Mouse (Mus musculus) limb, embryonic 14.5 days (tissue): ENCODE results near the gene Adamtsl4. TPM values are rescaled to one million over a fixed set of nuclear protein-coding genes. Genes with fewer than 3 reads are reported as not detected.

ENCODE experiments used
- ATAC-seq: fragments of 200-750 bp; cut with Nextera tagmentation; 2 replicates; pipeline ENCODE4 v1.8.0; 2017; ENCODE audit warnings: low read depth, moderate number of reproducible peaks, moderate TSS enrichment; ENCODE audit not compliant: low FRiP score
- DNase-seq: peaks from one replicate; pipeline ENCODE4 v3.0.0-alpha.2; 2015; ENCODE audit warnings: low spot score
- H3K27ac ChIP-seq: fragments of 300-500 bp; sonication (generic); replicated peaks from 2 replicates; pipeline ENCODE4 v1.5.1; 2014; ENCODE audit warnings: low read depth, mild to moderate bottlenecking, low read length, moderate library complexity, mixed read lengths
- H3K27me3 ChIP-seq: fragments of 300-500 bp; sonication (generic); 2 replicates; pipeline ENCODE4 v1.6.1; 2014; ENCODE audit warnings: low read length, mixed read lengths; ENCODE audit not compliant: control insufficient read depth, insufficient read depth
- H3K36me3 ChIP-seq: fragments of 300-500 bp; sonication (generic); 2 replicates; pipeline ENCODE4 v1.6.1; 2014; ENCODE audit warnings: mild to moderate bottlenecking, low read length, moderate library complexity, mixed read lengths; ENCODE audit not compliant: control insufficient read depth, insufficient read depth
- H3K4me1 ChIP-seq: fragments of 300-500 bp; sonication (generic); 2 replicates; pipeline ENCODE4 v1.6.1; 2014; ENCODE audit warnings: antibody characterized with exemption, low read length, mixed read lengths; ENCODE audit not compliant: control insufficient read depth, insufficient read depth
- H3K4me2 ChIP-seq: fragments of 300-500 bp; sonication (generic); replicated peaks from 2 replicates; pipeline ENCODE4 v1.6.1; 2014; ENCODE audit warnings: low read depth, mild to moderate bottlenecking, low read length, moderate library complexity; ENCODE audit not compliant: severe bottlenecking
- H3K4me3 ChIP-seq: fragments of 300-500 bp; sonication (generic); replicated peaks from 2 replicates; pipeline ENCODE4 v1.5.1; 2014; ENCODE audit warnings: low read length
- H3K9ac ChIP-seq: fragments of 300-500 bp; sonication (generic); 2 replicates; pipeline ENCODE4 v1.6.1; 2014; ENCODE audit warnings: mild to moderate bottlenecking, low read depth, low read length, moderate library complexity; ENCODE audit not compliant: severe bottlenecking
- H3K9me3 ChIP-seq: fragments of 300-500 bp; sonication (generic); 2 replicates; pipeline ENCODE4 v1.6.1; 2016; ENCODE audit warnings: low read length; ENCODE audit not compliant: control insufficient read depth
- POLR2A ChIP-seq: fragments of 200-500 bp; IDR thresholded peaks from 2 replicates; pipeline ENCODE4 v1.8.0; 2012; ENCODE audit warnings: inconsistent platforms, mild to moderate bottlenecking, moderate library complexity, borderline replicate concordance; ENCODE audit not compliant: insufficient read depth, insufficient read length; ENCODE audit errors: extremely low read depth
- WGBS: fragments of 180-500 bp; shearing (Covaris S2); extraction: QIAGEN DNeasy Blood & Tissue Kit; methylation state at CpG from one replicate; pipeline ENCODE4 v1.1.7; 2014; 5-methylcytosine and 5-hydroxymethylcytosine counted together
- polyA plus RNA-seq, 2 experiments: library from polyadenylated mRNA; depleted of rRNA in 1 of 2; stranded (reverse) in 1 of 2; unstranded in 1 of 2; fragments of >200 nt; fragmentation: Nextera tagmentation in 1 of 2; extraction: Ambion mirVana in 1 of 2; gene quantifications; 2 replicates each; pipeline versions ENCODE4 v1.2.1 to v1.2.3; 2012 to 2014

Adamtsl4 gene
- polyA plus RNA-seq, 2 experiments, result 2.8 to 3.3 TPM

DNA sequence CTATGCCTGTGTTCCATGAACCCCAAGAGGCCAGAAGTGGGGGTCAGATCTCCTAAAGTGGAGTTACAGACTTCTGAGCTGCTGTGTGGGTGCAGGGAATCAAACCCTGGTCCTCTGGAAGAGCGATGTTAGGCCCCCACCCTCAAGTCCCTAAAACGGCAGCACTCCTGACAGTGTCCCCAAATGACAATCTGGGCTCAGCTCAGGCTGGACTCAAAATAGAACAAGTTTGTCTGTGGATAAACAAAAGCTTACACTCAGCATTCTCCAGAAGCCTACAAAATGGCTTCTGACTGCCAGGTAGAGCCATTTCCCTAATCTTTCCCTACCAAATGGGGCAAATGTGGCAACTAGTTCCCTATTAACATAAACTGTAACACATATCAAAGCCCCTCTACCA lies 13.4 kb upstream of the Adamtsl4 start:
- H3K4me2 ChIP-seq, result no peak overlapping the region
- no peaks in the 10 kb centered on the region for H3K27me3 ChIP-seq
- peak overlapping the region; percentile 2; the same call in 1 of the 2 replicates for H3K27ac ChIP-seq
- no peaks in the 10 kb centered on the region for H3K36me3 ChIP-seq
- DNase-seq (no peak), ATAC-seq (no peak)
- H3K9ac ChIP-seq, result no peak overlapping the region
- H3K4me1 ChIP-seq, result peaks cover 13% of the 10 kb centered on the region
- no peak for TF ChIP-seq POLR2A
- no peaks in the 10 kb centered on the region for H3K9me3 ChIP-seq
- WGBS, result 80% methylated on average over 2 of the region's 2 CpGs
- no peak overlapping the region for H3K4me3 ChIP-seq

DNA sequence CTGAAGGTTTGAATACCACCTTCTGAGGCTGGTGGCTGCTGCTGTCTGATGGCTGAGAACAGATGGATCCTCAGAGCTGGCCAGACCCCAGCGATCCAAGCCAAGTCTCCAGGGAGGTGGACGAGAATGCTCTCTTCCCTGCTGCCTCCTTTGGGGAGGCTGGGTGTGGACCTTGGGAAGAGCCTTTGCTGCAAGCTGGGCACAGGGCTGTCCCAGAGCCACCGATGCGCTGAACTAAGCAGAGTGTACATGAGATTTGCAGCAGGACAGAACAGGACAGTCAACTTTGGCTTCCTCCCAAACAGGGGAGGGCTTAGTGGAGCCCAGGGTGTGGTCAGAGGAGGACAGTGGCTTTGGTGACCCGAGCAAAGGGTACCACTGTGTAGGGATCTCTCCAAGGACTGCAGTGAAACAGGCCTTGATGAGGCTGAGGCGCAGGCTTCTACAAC lies 12.5 kb upstream of the Adamtsl4 start:
- no peak for TF ChIP-seq POLR2A

DNA sequence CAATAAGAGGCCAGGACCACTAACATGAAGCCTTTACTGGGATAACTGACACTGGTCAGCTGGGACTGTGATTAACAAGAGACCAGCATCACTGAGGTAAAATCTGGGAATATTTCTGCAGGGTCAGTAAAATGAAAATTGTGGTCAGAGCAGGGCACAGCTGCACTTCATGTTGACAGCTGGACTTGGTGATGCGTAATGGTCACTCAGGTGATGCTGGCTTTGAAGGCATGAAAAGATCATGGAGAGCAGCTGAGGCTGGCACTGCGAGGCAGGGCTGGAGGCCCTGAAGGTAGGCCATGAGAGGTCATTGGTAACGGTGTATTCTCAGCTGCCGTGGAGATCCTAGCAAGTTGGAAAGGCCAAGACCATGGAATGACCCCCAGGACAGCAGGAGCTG lies 10.6 kb upstream of the Adamtsl4 start:
- H3K9me3 ChIP-seq, result no peaks in the 10 kb centered on the region
- TF ChIP-seq POLR2A, result no peak
- H3K36me3 ChIP-seq, result no peaks in the 10 kb centered on the region
- H3K4me2 ChIP-seq, result no peak overlapping the region
- H3K27ac ChIP-seq, result no peak overlapping the region
- DNase-seq, result no peak
- no peak for ATAC-seq
- H3K4me3 ChIP-seq, result no peak overlapping the region
- H3K27me3 ChIP-seq, result no peaks in the 10 kb centered on the region
- WGBS, result 96% methylated on average over 4 of the region's 4 CpGs
- no peak overlapping the region for H3K9ac ChIP-seq
- H3K4me1 ChIP-seq, result peaks cover 24% of the 10 kb centered on the region

More for the DNA sequence above, 12.5 kb upstream of the Adamtsl4 start:
- ATAC-seq, result no peak
- Histone ChIP-seq H3K9ac (no peak overlapping the region), H3K27me3 (no peaks in the 10 kb centered on the region), H3K9me3 (no peaks in the 10 kb centered on the region), H3K4me3 (no peak overlapping the region), H3K27ac (no peak overlapping the region), H3K4me2 (no peak overlapping the region), H3K36me3 (no peaks in the 10 kb centered on the region), H3K4me1 (peaks cover 20% of the 10 kb centered on the region)
- no peak for DNase-seq
- WGBS, result 68% methylated on average over 6 of the region's 6 CpGs

DNA sequence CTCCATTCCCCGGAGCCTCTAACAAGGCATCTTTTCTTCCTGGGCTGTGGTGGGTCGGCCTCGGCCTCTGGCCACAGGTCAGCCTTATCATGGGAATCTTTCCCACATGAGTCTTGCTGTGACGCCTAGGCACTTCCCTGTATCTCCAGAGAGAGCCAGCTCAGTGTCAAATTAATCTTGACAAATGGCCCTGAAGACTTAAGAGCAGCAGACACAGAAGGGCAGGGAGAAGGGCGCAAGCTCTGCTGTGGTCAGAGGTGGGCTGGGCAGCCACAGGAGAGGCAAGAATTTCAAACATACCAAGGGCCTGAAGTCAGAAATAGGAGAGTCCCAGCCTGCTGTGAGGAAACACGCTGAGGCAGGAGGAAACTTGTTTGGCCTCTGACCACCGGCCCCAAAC lies 8.6 kb upstream of the Adamtsl4 start:
- Histone ChIP-seq H3K4me1 (peaks cover 18% of the 10 kb centered on the region), H3K4me3 (no peak overlapping the region), H3K27ac (no peak overlapping the region), H3K27me3 (no peaks in the 10 kb centered on the region), H3K9me3 (no peaks in the 10 kb centered on the region), H3K4me2 (no peak overlapping the region), H3K9ac (no peak overlapping the region), H3K36me3 (no peaks in the 10 kb centered on the region)
- ATAC-seq (no peak), DNase-seq (no peak)
- WGBS, result 31% methylated on average over 7 of the region's 7 CpGs
- TF ChIP-seq POLR2A, result no peak

DNA sequence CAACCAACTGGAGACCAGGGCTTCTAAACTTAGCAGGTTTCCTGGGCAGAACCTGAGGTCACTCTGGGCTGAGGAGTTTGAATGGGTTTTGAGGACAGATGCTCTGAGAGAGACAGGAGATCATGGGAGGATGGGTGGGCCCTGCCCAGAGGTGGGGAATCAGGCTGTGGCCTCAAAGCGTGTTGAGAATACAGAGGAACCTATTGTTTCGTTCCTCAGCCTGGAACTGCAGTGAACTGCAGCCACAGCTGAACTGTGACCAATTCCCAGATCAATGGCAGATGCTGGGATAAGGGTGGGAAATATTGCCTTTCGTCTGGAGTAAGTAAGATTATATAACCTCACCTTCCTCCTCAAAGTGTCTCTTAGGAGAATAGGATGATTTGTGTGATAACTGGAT lies 8.1 kb upstream of the Adamtsl4 start:
- no peak for DNase-seq
- H3K9ac ChIP-seq, result no peak overlapping the region
- ATAC-seq, result no peak
- peaks cover 16% of the 10 kb centered on the region for H3K4me1 ChIP-seq
- H3K4me2 ChIP-seq, result no peak overlapping the region
- no peaks in the 10 kb centered on the region for H3K9me3 ChIP-seq
- no peaks in the 10 kb centered on the region for H3K27me3 ChIP-seq
- no peak for TF ChIP-seq POLR2A
- WGBS, result 51% methylated on average over 3 of the region's 3 CpGs
- H3K4me3 ChIP-seq, result no peak overlapping the region
- H3K27ac ChIP-seq, result no peak overlapping the region
- H3K36me3 ChIP-seq, result no peaks in the 10 kb centered on the region
